Mouse (Mus musculus): ENCODE data around the gene Lipe. TPM values are rescaled to one million over a fixed set of nuclear protein-coding genes. Genes with fewer than 3 reads are reported as not detected.
"Not testable (repeated sequence)": the region's sequence is repeated elsewhere in the genome, so short reads cannot be mapped to it uniquely, and the experiment has no call there.

Lipe gene
- total RNA-seq, 2 experiments from 2014 or later: 7.3 to 8.3 TPM

DNA sequence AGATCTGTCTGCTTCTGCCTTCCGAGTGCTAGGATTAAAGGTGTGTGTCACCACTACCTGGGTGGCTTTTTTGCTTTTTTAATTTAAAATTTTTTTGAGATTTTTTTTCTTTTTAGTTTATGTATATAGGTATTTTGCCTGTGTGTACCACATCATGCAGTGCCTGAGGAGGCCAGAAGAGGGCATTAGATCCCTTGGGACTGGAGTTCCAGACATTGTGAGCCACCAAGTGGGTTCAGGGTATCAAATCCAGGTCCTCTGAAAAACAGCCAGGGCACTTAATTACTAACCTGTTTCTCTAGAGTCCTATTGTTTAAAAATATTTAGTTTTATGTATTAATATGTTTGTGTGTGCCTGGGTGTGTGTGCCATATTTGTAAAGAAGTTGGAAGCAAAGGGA is 19.1 kb upstream of the Lipe start:
- no peak for DNase-seq (ENCODE audit: low spot score in 2 of 2)

DNA sequence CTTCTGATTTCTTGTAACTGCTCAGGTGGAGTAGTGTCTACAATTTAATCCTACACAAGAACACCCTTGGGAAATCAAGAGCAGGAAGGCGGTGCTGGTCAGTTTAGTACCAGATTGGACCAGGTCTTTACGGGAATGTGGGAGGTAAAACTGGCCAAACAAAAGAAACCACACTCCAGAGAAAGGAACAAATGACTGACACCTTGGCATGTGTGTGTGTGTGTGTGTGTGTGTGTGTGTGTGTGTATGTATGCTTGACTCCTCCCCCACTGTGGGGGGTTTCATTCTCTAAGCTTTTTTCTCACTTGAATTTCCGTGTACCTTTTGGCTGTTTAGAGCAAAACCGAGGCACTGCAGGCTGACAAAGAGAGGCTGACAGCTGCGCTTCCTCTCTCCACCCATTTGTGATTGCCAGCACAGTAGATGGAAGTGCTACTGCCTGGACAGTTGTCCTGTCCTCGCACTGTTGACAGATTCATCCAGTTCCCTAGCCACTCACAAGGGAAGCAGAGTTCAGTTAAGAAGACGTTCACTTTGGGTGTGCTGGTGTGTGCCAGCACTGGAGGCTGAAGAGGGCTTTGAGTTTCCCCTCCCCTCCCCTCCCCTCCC is 14.4 kb upstream of the Lipe start, which contains the start of gene Cxcl17:
Gene Cxcl17, minus strand, starts transcription at position 54 of the 609 bp plus-strand sequence.
- DNase-seq (ENCODE audit: low spot score in 2 of 2): no peak

DNA sequence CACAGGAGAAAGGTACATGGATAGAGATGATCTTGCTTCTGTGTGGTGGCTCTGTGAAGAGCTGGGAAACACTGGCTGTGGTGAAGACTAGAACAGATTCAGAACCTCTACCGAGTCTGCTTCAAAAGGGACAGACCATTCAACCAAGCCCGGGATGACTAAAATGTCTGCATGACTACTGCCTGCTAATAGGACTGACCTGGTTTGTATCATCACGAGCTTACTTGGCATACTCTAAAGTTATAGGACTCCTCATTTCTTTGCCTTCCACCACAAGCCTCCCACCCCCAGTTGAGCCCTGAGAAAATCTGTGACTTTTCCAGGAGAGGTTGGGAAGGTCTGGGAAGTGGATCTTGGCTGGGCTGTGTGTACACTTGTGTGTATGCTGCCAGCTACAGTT is 13.4 kb upstream of the Lipe start:
- DNase-seq (ENCODE audit: low spot score in 2 of 2): no peak

DNA sequence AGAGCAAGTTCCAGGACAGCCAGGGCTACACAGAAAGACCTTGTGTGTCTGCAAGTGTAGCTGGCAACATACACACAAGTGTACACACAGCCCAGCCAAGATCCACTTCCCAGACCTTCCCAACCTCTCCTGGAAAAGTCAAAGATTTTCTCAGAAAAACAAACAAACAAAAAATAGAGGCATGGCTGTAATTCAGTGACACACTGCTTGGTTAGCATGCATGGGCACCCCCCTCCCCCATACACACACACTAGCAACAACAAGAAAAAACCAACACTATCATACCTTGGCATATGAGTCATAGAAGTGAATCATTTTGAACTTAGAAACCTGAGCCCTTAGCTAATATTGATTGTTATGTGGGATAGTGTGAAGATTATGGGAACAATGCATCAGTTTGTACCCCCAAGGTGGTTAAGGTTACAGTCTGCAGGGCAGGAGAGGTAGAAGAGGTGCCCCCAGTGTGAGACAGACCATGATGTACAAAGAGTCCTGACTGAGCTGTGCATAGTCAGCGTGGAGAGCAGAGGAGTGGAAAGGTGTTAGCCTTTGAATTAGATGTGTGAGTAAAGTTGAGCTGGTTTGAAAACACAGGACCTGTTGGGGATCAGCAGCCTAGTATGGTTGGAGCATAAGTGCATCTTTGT is 12.6 kb upstream of the Lipe start:
- DNase-seq (ENCODE audit: low spot score in 2 of 2): no peak

DNA sequence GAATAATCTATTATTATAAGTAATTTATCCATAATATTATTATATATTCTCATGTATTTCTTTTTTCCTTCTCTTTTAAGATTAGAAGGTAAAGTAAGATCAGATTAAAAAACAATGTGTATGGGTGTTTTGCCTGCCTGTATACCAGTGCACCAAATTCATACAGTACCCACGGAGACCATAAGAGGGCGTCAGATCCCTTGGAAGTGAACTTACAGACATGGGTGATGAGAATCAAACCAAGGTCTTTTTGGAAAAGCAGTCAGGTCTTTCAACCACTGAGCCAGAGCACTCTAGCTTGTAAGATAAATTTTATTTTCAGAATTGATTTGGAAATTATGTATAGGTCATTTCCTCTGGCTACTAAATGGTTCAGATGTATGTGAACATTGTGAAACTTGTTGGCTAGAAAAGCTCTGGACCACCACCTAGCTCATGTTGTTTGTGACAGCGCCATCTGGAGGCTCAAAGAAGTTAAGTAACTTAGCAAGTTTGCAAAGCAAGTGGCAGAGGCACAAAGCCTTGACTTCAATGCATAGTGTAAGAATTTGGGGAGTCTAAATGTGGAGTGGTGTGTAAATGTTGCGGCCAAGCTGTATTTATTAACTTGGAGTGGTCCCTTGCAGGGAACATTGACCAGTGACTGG is 10.7 kb upstream of the Lipe start:
- no peak for DNase-seq (ENCODE audit: low spot score in 2 of 2)

DNA sequence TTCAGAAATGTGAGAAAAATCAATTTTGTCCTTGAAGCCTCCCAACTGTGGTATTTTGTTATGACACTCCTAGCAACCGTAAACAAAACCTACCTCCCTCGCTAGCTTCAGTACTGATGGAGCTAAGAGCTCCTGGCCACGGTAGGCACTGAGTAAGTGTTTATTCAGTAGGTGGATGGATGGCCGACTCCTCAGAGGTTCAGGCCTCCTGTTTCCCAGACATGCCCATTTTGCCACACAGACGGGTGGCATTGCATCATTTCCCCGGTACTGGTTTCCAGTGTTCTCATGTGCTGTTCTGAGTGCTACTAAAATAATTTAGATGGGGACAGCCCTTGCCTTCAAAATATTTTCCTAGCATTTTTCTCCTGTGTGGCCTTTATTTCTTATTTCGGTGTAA is 8.0 kb upstream of the Lipe start:
- no peak for DNase-seq (ENCODE audit: low spot score in 2 of 2)

DNA sequence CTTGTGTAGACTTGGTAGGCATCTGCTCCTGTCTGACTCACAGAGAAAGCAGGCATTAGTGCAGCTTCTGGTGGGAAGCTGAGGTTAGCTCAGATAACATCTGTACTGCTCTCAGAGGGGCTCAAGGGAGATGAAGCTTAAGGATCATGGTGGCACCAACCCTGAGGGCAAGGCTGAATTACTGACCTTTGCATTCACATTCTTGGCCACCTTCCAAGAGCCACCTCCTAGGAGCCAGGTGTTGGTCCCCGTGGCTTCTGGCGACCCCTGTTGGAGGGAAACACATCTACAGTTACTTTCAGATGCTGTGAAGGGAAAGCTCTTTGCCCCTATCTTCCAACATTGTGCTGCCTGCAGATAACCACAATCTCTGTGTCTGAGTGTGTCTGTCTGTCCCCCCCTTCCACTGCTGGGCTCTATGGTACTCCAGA is 4.2 kb upstream of the Lipe start:
- no peak for DNase-seq (ENCODE audit: low spot score in 2 of 2)

DNA sequence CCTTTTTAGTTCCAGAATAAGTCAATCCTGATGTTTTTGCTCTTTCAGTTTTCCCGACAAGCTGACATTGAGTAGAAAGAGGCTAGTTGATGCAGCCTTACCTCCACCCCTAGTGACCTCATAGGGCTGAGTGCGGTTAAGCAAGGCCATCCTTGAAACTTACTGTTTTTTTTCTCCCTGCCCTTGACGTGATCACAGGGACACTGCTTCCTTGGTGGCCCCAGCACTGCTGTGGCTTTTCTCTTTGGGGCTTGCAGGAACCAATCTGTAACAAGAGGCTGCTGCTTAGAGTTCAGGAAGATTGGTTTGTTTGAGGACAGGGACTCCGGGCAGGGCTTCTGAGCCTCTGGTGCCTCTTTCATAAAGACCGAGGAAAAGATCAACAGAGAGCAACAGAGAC is 3.5 kb upstream of the Lipe start:
- DNase-seq (ENCODE audit: low spot score in 2 of 2): no peak

DNA sequence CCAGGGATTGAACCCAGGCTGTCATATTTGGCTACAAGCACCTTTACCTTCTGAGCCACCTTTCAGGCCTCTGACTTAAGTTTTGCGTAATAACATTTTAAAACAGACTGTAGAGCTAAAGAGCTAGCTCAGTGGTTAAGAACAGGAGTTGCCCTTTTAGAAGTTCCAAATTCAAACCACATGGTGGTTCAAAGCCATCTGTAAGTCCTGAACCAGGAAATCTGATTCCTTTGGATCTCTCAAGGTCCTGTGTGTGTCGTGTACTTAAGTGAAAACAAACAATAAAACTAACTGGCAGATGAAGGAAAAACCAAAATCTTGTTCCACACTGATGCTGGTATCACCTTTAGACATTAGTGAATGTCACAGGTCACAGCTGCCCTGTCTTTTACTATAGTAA is 3.0 kb upstream of the Lipe start:
- DNase-seq (ENCODE audit: low spot score in 2 of 2): no peak

DNA sequence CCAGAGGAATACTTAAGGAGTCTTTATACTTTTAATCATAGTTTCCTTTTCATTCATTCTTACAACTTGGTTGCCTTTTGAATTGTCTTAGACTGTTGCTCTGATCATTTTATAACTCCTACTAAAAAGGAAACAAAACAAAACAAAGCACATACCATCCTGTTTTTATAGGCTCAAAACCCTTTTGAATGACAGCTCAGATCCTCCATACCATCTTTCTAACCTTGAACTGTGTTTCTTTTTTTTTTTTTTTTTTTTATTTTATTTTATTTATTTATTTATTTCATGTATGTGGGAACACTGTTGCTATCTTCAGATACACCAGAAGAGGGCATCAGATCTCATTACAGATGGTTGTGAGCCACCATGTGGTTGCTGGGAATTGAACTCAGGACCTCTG is 518 bp upstream of the Lipe start:
- not testable (repeated sequence) for DNase-seq (ENCODE audit: low spot score in 2 of 2)

DNA sequence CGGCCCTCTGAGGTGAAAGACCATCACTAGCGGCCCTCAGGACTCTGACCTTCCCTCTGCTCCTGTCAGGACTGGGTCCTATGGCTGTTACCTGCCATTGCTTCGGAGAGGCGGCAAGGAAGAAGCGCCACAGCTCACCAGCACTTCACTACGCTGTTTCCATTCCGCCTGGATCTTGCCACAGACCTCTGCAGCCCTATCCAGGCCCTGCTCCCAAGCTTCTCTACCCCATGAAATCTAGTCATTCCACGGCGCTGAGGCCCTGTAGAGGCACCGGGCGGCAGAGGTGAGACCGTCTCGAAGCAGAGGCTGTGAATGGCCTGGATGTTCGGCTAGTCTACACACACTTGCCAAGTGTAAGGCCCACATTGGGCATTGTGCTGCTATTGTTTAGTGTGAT is 1.9 kb downstream of the Lipe start:
- no peak for DNase-seq (ENCODE audit: low spot score in 2 of 2)

DNA sequence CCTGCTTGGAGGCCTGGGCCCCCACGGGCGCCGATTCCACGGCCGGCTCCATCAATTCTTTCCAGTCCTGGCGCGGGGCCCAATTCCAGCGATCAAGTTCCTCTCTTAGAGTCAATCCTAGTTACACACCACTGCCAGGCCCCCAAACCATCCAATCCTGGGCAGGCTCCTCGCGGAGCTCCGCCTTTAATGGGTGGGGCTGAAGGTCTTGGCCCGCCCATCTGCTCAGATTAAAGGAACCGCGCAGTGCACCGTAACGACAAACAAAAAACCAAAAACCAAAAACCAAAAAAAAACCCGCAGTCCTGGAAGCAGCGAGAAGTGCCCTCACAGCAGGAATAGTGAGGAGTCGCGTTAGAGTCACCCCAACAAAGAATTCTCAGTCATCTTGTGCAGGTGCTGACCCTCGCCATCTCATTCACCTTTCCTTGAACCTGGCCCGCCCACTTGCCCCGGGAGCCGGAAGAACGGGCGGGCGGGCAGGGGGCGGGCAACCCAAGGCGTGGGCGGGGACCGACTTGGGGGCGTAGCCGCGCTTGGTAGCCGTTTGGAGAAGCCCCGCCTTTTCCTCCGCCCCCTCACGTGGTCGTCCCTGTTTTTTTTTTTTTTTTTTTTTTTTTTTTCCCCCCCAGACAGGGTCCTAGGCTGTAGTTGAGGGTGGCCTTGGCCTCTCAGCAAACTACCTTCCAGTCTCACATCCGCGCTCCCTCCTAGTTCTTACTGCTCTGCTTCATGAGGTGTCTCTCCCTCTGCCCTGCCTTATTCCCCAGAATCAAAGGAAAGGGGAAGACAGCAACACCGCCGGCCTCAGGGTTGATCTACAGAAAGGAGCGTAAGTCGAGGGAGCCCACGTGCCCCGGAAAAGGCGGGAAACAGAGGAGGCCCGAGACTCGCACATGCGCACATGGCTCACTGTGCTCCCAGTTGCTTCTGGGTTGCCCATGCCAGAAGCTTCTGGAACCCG is 2.7 kb downstream of the Lipe start:
- peak; percentile 97 to 98 for DNase-seq (ENCODE audit: low spot score in 2 of 2)

DNA sequence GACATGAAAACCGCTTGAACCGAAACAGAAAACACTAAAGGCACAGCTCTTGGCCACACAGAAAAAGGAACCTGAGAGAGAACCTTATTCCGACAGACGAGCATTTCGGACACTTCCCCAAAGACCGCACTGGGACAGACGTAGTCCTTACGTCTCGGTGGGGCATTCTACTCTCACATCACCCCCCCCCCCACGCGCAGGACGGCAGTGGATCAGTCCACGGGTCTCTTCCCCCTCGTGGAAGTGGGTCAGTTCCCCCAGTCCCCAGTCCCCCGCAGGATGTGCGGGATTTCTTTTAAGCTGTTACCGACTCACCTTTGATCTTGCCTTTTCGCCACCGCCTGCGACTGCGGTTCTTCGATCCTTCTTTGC is 3.3 kb downstream of the Lipe start:
- no peak for DNase-seq (ENCODE audit: low spot score in 2 of 2)

DNA sequence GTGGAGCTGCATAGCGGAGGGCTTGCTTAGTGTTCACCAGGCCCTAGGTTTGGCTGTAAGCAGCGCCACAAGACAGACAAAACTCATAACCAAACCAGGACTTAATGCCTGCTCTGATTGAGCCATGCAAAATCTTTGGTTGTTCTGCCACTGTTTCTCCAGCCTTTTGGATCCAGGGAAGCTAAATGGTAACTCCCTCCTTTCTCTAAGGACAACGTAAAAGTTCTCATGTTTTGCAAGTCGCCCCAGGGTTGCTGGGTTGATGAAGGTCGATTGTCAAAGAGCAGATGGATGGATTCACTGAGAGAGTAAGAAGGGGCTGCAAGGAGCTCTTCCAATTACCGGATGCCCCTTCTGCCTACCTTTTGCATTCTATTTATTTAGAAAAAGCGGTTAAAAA is 3.8 kb downstream of the Lipe start:
- DNase-seq (ENCODE audit: low spot score in 2 of 2): no peak

DNA sequence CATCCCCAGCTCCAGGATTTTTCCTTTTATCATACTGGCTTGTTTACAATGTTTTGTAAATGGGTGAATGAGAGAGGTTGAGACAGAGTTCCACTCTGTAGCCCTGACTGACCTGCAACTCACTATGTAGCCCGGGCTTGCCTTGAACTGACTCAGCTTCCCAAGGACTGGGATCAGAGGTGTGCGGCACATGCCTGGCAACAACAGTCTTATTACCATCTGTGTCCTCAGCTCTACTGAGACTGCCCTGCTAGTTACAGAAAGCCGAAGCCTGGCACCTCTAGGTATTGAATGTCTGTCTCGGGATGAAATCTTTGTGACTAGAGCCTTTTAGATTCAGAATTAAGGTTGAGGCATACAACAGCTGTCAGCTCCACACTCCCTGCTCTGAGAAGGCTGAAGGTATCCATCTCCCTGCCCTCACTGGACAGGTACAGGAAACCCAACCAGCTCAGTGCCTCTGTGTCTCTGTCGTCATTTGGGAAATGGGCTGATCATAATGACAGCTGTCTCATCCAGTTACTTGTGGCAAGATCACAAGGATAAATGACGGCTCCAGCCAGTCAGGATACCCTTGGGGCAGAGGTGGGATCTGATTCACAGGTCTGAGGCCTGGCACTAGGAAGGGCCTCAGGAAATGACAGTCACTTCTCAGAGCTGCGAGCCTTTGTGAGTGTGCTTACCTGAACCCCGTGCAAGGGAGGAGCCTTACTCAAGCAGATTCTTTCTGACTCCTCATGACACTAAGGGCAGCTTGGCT is 4.9 kb downstream of the Lipe start:
- DNase-seq (ENCODE audit: low spot score in 2 of 2): no peak

DNA sequence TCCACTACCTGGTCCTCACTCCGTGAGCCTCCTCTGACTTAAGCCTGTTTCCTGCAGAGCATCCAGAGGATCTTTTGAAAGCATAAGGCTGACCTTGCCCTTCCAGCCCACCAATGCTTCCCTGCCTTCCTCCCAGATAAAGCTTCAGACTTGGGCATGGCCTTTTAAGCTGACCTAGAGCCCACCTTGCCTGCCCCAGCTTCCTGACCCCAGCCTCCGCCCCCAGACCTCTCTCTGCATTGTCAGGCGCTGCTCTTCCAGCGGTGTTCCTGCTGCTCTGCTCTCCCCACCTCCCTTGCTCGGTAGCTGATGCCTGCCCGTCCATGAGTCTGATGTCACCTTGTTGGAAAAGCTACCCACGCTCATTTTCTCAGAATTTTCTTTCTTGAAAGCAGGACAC is 5.7 kb downstream of the Lipe start:
- DNase-seq (ENCODE audit: low spot score in 2 of 2): no peak

DNA sequence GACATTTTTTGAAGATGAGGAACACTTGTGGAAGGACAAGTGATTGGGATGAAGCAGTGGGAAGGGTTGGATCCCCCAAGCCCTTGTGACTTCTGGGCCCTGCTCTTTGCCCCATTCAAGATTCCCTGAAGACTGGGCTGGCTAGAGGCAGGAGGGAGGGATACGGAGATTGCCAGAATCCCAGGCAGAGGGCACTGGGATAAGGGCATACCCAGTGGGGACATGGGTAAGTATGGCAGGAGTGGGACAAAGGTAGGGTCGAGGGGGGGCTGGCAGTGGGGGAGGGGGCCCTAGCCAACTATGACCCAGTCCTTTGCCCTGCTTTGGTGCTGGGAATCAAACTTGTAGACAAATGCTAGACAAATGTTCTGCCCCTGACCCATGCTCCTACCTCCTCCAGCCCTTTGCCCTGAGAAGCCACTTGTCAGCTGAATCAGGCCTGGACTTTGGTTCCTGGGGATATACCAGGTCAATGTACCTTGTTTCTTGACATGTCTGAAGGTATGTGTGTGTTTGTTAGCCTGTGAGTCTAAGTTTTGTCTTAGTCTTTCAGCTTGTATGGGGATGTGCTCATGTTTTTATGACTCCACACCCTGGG is 6.6 kb downstream of the Lipe start:
- no peak for DNase-seq (ENCODE audit: low spot score in 2 of 2)

DNA sequence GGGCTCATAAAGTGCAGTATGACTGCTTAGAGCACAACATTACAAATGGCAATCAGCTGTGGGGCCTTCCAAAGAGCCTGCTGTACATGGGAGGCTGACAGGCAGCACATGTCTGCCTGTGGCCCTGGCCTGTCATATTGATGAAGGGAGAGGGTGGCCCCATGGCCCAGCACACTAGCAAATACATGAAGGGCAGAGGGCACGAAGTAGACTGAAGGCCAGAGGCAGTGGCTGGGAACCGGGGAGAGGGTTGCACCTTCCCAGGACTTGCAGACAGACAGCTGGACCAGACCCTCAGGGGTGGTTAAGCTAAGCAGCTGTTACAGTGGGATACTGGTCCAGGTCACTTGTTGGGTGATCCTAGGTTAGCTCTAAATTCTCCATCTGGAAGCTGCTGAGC is 7.5 kb downstream of the Lipe start:
- DNase-seq (ENCODE audit: low spot score in 2 of 2): no peak

DNA sequence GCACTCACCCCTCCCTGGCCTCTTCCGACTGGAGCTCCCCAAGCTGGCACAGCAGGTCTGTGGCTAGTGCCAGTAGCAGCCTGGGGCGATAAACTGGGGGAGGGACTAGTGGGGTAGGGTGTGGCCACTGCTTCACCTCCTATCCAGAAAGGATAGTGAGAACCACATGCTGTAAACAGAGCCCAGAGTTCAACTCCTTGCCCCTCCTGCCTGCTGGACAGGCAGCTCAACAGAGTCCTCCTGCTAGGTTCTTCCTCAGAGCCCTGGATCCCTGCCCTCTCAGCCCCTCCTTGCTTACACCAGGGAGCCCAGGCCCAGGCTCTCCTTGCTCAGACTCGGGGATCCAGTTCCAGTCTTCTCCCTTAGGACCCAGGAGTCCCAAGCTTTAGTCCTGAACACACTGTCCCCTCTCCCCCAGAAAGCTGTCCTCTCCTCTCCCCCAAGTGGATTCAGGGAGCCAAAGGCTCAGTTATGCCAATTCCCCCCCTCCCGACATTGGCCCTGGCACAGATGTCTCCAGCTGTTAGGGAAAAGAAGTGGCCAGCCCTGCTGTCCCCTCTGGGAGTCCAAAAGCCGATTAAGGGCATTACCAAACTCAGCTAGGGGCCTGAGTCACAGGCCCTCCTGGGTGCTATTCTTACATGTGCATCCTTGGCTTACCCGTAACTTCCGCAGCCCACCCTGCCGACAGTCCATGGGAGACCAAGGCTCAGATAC is 8.3 kb downstream of the Lipe start:
- no peak for DNase-seq (ENCODE audit: low spot score in 2 of 2)

DNA sequence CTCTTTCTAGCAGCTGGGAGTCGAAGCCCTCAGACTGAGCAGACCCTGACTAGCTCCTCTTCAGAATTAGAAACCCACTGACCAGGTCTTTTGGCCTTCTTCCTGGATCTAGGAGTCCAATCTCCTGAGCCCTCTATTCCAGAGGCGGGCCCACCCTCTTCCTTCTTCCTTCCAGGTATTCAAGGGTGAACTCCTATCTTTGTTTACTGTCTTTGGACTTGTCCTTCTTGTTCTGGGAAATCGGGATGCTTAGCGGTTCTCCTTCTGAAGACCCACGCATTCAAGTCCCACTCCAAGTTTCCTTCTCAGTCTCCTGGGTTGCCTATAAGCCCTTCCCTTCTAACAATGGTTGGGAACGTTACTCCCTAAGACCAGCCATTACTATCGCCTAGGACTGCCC is 9.6 kb downstream of the Lipe start:
- DNase-seq (ENCODE audit: low spot score in 2 of 2): no peak
